Mouse (Mus musculus) retina, embryonic 14.5 days (tissue): Measurements from ENCODE around the gene Mbip.

ENCODE experiments used
- DNase-seq: peaks from one replicate; pipeline ENCODE4 v3.0.0-alpha.2; 2015; ENCODE audit warnings: low spot score

Gene Mbip

DNA sequence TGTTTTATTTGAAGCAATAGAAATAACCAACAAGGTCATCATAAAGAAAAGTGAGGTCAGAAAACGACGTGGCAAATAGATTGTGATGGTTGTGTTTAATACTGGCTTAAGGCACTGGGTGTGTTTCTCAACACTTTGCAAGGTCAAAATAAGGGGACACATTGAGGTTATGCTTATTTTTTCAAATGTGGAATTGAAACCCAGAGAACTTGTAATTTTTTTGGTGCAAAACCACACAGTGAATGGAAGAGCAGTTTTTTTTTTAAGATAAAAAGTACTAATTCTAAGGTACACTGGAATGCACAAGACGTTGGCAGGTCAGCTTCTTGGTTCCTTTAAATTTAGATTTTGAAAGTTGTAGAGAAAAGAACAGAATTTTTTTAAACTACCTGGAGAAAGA is 50.5 kb downstream of the Mbip start:
- DNase-seq = no peak

DNA sequence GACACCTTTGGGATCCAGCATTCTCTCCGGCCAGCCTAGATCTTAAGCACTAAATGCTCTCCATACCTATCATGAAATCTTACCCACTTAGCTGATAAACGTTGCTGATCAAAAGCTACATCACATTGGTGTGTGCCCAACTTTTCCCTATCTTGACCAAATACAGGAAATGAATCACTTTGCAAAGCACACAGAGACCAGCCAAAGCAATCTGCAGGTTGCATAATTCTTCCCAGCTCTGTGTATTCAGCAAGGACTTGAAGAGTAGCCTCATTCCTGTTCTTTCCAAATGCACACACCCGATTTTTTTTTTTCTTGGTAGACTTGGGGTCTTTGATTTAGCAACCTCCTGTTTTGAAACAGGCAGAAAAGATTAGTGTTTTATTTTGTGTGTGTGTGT is 57.1 kb downstream of the Mbip start:
- DNase-seq = no peak

DNA sequence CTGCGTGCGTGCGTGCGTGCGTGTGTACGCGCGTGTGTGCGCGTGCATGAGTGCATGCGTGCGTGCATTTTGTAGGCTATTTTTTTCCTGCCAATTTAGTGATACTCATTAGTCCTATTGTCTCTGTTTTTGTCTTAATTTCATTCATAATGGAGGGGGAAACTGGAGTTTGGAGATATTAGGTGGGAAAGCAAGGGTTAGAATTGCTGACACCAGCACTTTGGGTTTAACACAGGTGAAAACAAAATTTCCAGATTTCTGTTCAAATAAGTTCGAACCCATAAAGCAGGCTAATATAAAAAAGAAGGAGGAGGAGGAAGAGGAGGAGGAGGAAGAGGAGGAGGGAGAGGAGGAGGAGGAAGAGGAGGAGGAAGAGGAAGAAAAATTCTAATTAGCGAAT is 58.9 kb downstream of the Mbip start:
- no peak for DNase-seq

DNA sequence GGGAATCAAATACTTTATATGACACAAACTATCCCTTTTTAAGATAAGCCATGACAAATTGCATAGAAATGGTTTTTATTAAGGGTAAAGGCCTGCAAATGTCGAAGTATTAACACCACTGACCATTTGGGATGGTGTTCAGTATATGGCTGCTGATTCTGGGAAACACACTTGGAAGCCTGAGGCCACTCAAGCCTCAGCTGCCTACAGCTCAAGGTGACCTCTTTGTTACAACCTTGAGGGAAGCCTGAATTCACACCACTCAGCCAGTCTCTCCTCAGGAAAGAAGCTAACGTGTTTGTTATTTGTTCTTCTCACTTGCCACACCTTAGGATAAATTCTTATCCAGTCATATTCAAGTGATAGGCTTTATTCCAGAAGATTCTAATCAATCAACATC is 61.5 kb downstream of the Mbip start:
- no peak for DNase-seq

DNA sequence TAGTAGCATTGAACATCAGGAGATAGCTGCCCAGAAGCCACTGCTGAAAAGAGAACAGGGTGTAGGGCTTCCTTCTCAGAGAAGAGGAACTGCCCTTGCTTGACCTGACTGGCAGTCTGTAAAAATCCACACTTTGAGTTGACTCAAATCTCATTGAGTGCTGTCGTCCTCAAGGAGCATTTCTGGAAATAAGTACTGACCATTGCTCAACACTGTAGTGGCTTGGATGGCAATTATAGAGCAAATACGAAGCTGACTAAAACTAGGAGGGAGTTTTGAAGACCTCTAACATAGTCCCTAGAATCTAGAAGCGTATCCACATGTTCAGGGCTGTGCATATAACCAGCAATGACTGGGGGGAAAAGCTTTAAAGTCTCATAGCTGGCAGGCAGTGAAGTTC is 64.0 kb downstream of the Mbip start:
- DNase-seq = no peak
